Mouse (Mus musculus) liver, embryonic 15.5 days (tissue): ENCODE measurements around the gene Ndfip2. TPM values are rescaled to one million over a fixed set of nuclear protein-coding genes. Genes with fewer than 3 reads are reported as not detected.

Experiments used
- ATAC-seq: fragments of 200-750 bp; cut with Nextera tagmentation; 2 replicates; pipeline ENCODE4 v1.8.0; 2017; ENCODE audit warnings: moderate number of reproducible peaks, mild to moderate bottlenecking, moderate library complexity; ENCODE audit not compliant: insufficient read depth
- H3K27ac ChIP-seq: fragments of 300-500 bp; sonication (generic); replicated peaks from 2 replicates; pipeline ENCODE4 v1.5.1; 2015; ENCODE audit warnings: mild to moderate bottlenecking, inconsistent platforms
- H3K27me3 ChIP-seq: fragments of 300-500 bp; sonication (generic); 2 replicates; pipeline ENCODE4 v1.6.1; 2015; ENCODE audit warnings: mild to moderate bottlenecking, inconsistent platforms
- H3K36me3 ChIP-seq: fragments of 300-500 bp; sonication (generic); replicated peaks from 2 replicates; pipeline ENCODE4 v1.6.1; 2015; ENCODE audit warnings: moderate library complexity, mild to moderate bottlenecking, inconsistent platforms
- H3K4me1 ChIP-seq: fragments of 300-500 bp; sonication (generic); replicated peaks from 2 replicates; pipeline ENCODE4 v1.6.1; 2015; ENCODE audit warnings: inconsistent platforms
- H3K4me2 ChIP-seq: fragments of 300-500 bp; sonication (generic); 2 replicates; pipeline ENCODE4 v1.6.1; 2015; ENCODE audit warnings: moderate library complexity, mild to moderate bottlenecking, inconsistent platforms
- H3K4me3 ChIP-seq: fragments of 300-500 bp; sonication (generic); replicated peaks from 2 replicates; pipeline ENCODE4 v1.5.1; 2015; ENCODE audit warnings: mild to moderate bottlenecking, inconsistent platforms
- H3K9ac ChIP-seq: fragments of 300-500 bp; sonication (generic); 2 replicates; pipeline ENCODE4 v1.6.1; 2015; ENCODE audit warnings: moderate library complexity, mild to moderate bottlenecking, inconsistent platforms
- H3K9me3 ChIP-seq: fragments of 300-500 bp; sonication (generic); replicated peaks from 2 replicates; pipeline ENCODE4 v1.6.1; 2016; ENCODE audit warnings: inconsistent platforms
- WGBS: fragments of 180-500 bp; shearing (Covaris S2); methylation state at CpG from one replicate; pipeline ENCODE4 v1.1.7; 2015; ENCODE audit warnings: mixed read lengths; ENCODE audit not compliant: insufficient replicate concordance; 5-methylcytosine and 5-hydroxymethylcytosine counted together
- polyA plus RNA-seq: library from polyadenylated mRNA; unstranded; fragments of >200 nt; fragmentation: Nextera tagmentation; extraction: Ambion mirVana; gene quantifications from 2 replicates; pipeline ENCODE4 v1.2.1, GENCODE M21; 2015

The Ndfip2 gene
- polyA plus RNA-seq, 1 experiment from 2014 or later = 25.5 TPM

GRCm38 (mm10) chr14:105312944-105313343 lies 54.6 kb downstream of the Ndfip2 start:
- H3K4me2 ChIP-seq = no peak overlapping the region
- H3K9me3 ChIP-seq = no peaks in the 10 kb centered on the region
- peaks cover 5% of the 10 kb centered on the region; the same call in 1 of the 2 replicates for H3K36me3 ChIP-seq
- ATAC-seq = no peak
- H3K9ac ChIP-seq = no peak overlapping the region
- no peak overlapping the region for H3K27ac ChIP-seq
- 71% methylated on average over 2 of the region's 2 CpGs for WGBS
- H3K4me3 ChIP-seq = no peak overlapping the region
- no peaks in the 10 kb centered on the region for H3K4me1 ChIP-seq
- H3K27me3 ChIP-seq = no peaks in the 10 kb centered on the region

- Histone ChIP-seq H3K4me2 (no peak overlapping the region), H3K9ac (no peak overlapping the region), H3K27me3 (no peaks in the 10 kb centered on the region), H3K4me1 (no peaks in the 10 kb centered on the region), H3K4me3 (no peak overlapping the region), H3K27ac (no peak overlapping the region), H3K36me3 (0 out of 2 replicates have a peak, but pooled peaks cover 3% of the 10 kb centered on the region), H3K9me3 (no peaks in the 10 kb centered on the region)
- ATAC-seq = no peak
- 40% methylated on average over 5 of the region's 5 CpGs for WGBS
These were observed 55.5 kb downstream of the Ndfip2 start for GRCm38 (mm10) chr14:105313877-105314276.

- no peaks in the 10 kb centered on the region for H3K4me1 ChIP-seq
- H3K9ac ChIP-seq = no peak overlapping the region
- WGBS = 47% methylated on average over 3 of the region's 3 CpGs
- no peak for ATAC-seq
- H3K4me2 ChIP-seq = no peak overlapping the region
- H3K27me3 ChIP-seq = no peaks in the 10 kb centered on the region
- H3K27ac ChIP-seq = no peak overlapping the region
- H3K9me3 ChIP-seq = no peaks in the 10 kb centered on the region
- no peak overlapping the region for H3K4me3 ChIP-seq
- no peaks in the 10 kb centered on the region for H3K36me3 ChIP-seq
These were observed 63.3 kb downstream of the Ndfip2 start for GRCm38 (mm10) chr14:105321712-105322111.

GRCm38 (mm10) chr14:105322829-105323228 lies 64.5 kb downstream of the Ndfip2 start:
- Histone ChIP-seq H3K9ac (no peak overlapping the region), H3K27me3 (no peaks in the 10 kb centered on the region), H3K4me2 (no peak overlapping the region), H3K4me1 (no peaks in the 10 kb centered on the region), H3K36me3 (no peaks in the 10 kb centered on the region), H3K4me3 (no peak overlapping the region), H3K9me3 (no peaks in the 10 kb centered on the region), H3K27ac (no peak overlapping the region)
- no peak for ATAC-seq
- 79% methylated on average over 5 of the region's 5 CpGs for WGBS

- no peak overlapping the region for H3K9ac ChIP-seq
- no peak overlapping the region for H3K4me2 ChIP-seq
- H3K9me3 ChIP-seq = no peaks in the 10 kb centered on the region
- 75% methylated on average over 9 of the region's 9 CpGs for WGBS
- H3K27ac ChIP-seq = no peak overlapping the region
- H3K36me3 ChIP-seq = no peaks in the 10 kb centered on the region
- H3K4me3 ChIP-seq = no peak overlapping the region
- peaks cover 5% of the 10 kb centered on the region; the same call in 1 of the 2 replicates for H3K4me1 ChIP-seq
- no peak for ATAC-seq
- H3K27me3 ChIP-seq = no peaks in the 10 kb centered on the region
These were observed 65.1 kb downstream of the Ndfip2 start for GRCm38 (mm10) chr14:105323448-105323847.

- Histone ChIP-seq H3K9ac (no peak overlapping the region), H3K4me1 (peaks cover 11% of the 10 kb centered on the region; the same call in 1 of the 2 replicates), H3K27me3 (no peaks in the 10 kb centered on the region), H3K4me3 (peak overlapping the region; percentile 42), H3K27ac (no peak overlapping the region), H3K4me2 (peak overlapping the region; percentile 53), H3K36me3 (no peaks in the 10 kb centered on the region), H3K9me3 (no peaks in the 10 kb centered on the region)
- ATAC-seq = no peak
- WGBS = 25% methylated on average over 13 of the region's 13 CpGs
These were observed 70.3 kb downstream of the Ndfip2 start for GRCm38 (mm10) chr14:105328397-105329302.

GRCm38 (mm10) chr14:105333475-105334094 lies 75.2 kb downstream of the Ndfip2 start:
- 71% methylated on average over 16 of the region's 16 CpGs for WGBS
- H3K36me3 ChIP-seq = no peaks in the 10 kb centered on the region

GRCm38 (mm10) chr14:105341765-105342164 lies 83.4 kb downstream of the Ndfip2 start:
- Histone ChIP-seq H3K9me3 (no peaks in the 10 kb centered on the region), H3K27ac (no peak overlapping the region), H3K4me1 (no peaks in the 10 kb centered on the region), H3K4me2 (no peak overlapping the region), H3K4me3 (no peak overlapping the region), H3K27me3 (no peaks in the 10 kb centered on the region), H3K9ac (no peak overlapping the region), H3K36me3 (no peaks in the 10 kb centered on the region)
- ATAC-seq = no peak
- 61% methylated on average over 8 of the region's 8 CpGs for WGBS

More at GRCm38 (mm10) chr14:105333475-105334094, 75.2 kb downstream of the Ndfip2 start:
- Histone ChIP-seq H3K9ac (no peak overlapping the region), H3K4me3 (no peak overlapping the region), H3K4me1 (peaks cover 4% of the 10 kb centered on the region; the same call in 1 of the 2 replicates), H3K9me3 (no peaks in the 10 kb centered on the region), H3K27ac (no peak overlapping the region), H3K27me3 (no peaks in the 10 kb centered on the region), H3K4me2 (no peak overlapping the region)
- ATAC-seq = no peak

- Histone ChIP-seq H3K27ac (no peak overlapping the region), H3K4me3 (no peak overlapping the region), H3K4me2 (no peak overlapping the region), H3K9me3 (no peaks in the 10 kb centered on the region), H3K4me1 (no peaks in the 10 kb centered on the region), H3K36me3 (no peaks in the 10 kb centered on the region), H3K27me3 (no peaks in the 10 kb centered on the region), H3K9ac (no peak overlapping the region)
- 50% methylated on average over 11 of the region's 11 CpGs for WGBS
- no peak for ATAC-seq
These were observed 95.7 kb downstream of the Ndfip2 start for GRCm38 (mm10) chr14:105354121-105354520.
